Mouse (Mus musculus): Measurements from ENCODE around the gene Ttll6.

The Ttll6 gene

DNA sequence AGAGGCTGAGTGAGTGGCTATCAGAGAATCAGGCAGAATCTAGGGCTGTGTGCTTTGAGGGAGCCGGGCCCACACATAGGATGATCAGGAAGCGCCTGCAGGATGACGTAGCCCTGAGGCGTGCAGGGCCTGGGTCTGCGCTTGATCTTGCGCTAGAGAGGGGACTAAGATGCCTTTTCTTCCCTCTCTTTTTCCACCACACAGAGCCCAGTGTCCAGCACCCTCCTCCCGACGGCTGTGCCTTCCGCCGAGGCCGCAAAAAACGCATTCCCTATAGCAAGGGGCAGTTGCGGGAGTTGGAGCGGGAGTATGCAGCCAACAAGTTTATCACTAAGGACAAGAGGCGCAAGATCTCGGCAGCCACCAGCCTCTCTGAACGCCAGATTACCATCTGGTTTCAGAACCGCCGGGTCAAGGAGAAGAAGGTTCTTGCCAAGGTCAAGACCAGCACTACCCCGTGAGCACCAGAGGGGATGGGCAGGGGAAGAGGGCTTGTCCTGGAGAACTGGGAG, 62.2 kb downstream of the Ttll6 start:
- in situ Hi-C loops (cut with MboI): no loop called here

DNA sequence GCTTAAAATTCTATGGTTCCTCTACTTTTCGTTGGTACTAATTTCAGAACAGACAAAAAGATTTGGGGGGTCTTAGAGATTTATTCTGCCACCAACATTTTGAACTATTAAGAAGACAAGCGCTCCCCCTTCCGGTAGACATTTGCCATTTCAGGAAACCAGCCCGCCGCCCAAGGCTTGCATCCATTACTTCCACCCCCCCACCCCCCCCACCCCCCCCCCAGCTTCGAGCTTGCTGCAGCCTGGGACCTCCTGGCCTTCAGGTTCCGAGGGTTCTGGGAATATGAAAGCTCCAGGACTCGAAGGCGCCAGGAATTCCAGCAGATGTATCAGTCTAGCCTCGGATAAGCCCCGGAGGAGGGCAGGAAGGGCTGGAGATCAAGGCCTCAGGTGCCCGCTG, 65.1 kb downstream of the Ttll6 start:
- in situ Hi-C loops (cut with MboI): no loop called here

- in situ Hi-C loops (cut with MboI): no loop called here
Observed at GRCm38 (mm10) chr11:96199181-96200086, 65.8 kb downstream of the Ttll6 start.

DNA sequence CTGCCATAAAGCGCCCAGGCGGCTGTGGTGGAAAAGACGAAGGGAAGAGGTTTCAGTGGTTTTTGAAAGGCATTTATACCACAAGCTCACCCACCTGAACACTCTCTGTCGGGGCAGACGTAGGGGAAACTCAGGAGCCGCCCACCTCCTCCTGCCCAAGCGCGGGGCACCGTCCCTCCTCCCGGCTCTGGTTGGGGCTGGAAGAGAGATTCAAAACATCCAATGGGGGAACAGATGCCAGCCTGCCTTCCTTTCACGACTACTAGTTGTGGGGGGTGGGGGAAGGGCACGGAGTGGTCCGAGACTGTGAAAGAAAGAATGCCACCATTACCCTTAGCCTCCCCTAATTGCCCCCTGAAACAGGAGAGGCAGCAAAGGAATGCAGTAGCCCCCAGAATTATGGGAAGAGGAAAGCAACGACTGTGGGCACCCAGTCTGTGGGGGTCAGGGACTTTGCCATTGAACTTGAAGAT, 66.6 kb downstream of the Ttll6 start:
- in situ Hi-C loops (cut with MboI): no loop called here

DNA sequence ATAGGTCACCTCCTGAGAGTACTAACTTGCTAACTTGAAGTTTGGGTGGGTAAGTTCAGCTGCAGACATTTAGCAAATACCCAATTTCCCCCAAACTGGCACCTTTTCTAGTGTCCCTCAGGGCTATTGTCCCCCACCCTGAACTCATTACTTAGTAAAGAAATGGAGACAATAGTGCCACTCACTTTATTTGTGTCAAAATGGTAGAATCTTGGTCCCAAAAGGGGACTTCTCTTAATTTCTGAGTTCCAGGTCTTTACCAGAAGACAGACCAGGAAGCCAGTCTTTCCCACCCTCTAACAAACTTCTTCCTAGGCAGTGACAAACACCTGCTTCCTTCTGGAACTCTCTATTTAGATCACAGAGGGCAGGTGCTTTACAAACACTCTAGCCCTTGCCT, 68.2 kb downstream of the Ttll6 start:
- in situ Hi-C loops (cut with MboI): no loop called here

GRCm38 (mm10) chr11:96202401-96203081, 69.0 kb downstream of the Ttll6 start:
- in situ Hi-C loops (cut with MboI): no loop called here

GRCm38 (mm10) chr11:96203182-96203788, 69.7 kb downstream of the Ttll6 start:
- in situ Hi-C loops (cut with MboI): no loop called here

- in situ Hi-C loops (cut with MboI): no loop called here
Observed at GRCm38 (mm10) chr11:96203789-96204186, 70.2 kb downstream of the Ttll6 start.

DNA sequence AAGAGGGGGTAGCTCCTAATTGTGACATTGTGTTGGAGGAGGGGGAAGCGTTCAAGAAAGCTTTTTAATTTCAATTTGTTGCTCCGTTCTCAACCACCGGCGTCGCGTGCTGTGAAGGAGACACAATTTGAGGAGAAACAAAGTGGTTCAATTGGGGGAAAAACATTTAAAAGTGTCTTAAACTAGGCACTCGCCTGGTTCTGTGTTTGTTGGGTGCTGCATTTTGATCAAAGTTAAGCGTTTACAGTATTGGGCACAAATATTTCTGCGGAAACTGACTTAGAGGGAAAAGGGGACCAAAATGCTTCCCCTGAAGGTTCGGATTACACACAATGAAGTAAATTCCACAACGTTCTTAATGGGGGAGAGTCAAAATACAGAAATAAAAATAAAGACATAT, 70.8 kb downstream of the Ttll6 start:
- in situ Hi-C loops (cut with MboI): no loop called here

DNA sequence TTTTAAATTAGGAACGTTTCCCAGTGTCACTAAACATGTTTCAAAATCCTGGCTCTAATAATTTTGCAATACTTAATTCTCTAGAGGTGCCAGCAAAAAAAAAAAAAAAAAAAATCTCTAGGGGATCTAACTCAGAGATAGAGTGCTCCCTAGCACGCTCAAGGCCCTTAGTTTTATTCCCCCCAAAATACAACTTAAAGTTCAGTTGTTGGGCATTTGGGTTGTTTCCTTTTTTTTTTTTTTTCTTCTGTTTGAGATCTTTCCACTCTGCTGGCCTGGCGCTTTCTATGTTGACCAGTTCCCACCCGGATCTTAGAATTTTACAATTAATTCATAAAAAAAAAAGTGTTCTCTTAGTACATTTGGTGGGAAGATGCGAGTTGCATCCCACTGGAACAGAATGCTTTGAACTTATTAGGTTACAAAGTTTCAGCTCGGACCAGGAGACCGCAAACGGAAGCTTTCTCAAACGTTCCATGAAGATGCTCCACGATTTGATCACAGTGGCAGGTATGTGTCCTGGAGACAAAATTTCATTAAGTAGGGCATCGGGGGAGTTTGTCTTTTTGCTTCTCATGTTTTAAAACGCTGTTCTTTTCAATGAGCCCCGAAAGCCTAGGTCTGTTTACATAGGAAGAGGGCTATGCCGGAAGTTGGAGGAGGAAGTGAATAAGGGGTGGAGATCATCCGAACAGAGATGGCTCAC, 72.0 kb downstream of the Ttll6 start:
- in situ Hi-C loops (cut with MboI): no loop called here
